Mouse (Mus musculus): ENCODE measurements around the gene Apeh.

Gene Apeh

GRCm38 (mm10) chr9:108051184-108051930 is 43.0 kb downstream of the Apeh start:
- DNase-seq: peak; percentile 19 to 34

- DNase-seq: no peak
These were observed 44.7 kb downstream of the Apeh start for GRCm38 (mm10) chr9:108049561-108050251.

- peak; percentile 95 to 96 for DNase-seq
These were observed 45.4 kb downstream of the Apeh start, which contains the start of gene Gmppb for GRCm38 (mm10) chr9:108049016-108049455. Gene Gmppb, plus strand, starts transcription at chr9:108049242.

- no peak for DNase-seq
These were observed 45.8 kb downstream of the Apeh start for GRCm38 (mm10) chr9:108048566-108048955.

- DNase-seq: peak in 1 of 2 experiments; percentile 32
These were observed 46.5 kb downstream of the Apeh start for GRCm38 (mm10) chr9:108047601-108048565.

GRCm38 (mm10) chr9:108046582-108046981 is 47.8 kb downstream of the Apeh start:
- no peak for DNase-seq

GRCm38 (mm10) chr9:108044751-108045492 is 49.5 kb downstream of the Apeh start:
- DNase-seq: no peak
